12 mouse cellular contexts compared by ENCODE assay signal in genomic region chr1:106201929-106202328, GRCm38 (mm10). TPM values are rescaled to one million over a fixed set of nuclear protein-coding genes. Genes with fewer than 3 reads are reported as not detected.
A peak's percentile ranks its signal among the peaks of the same experiment; 100 is the strongest.
DNase-seq lines count a peak whose midpoint lies in the region; TF ChIP-seq lines count a peak whose summit lies in the region.
"Had no signal": no experiment of that assay in that cellular context is flagged by ENCODE, and none has a peak within 500 bp of the region (broad histone marks: within the 10 kb centered on the region; RNA-seq: fewer than 3 reads in every experiment).

No protein-coding gene starts in this region.

- DNase-seq in heart, adult 11 months, result peak; percentile 89
- no peak for DNase-seq in heart, postnatal 10 days
- DNase-seq in layer of hippocampus, adult 11-12 months (ENCODE audit: low spot score), result peak; percentile 39
- no peak for DNase-seq in layer of hippocampus, postnatal 25 days (ENCODE audit: extremely low spot score in 1 of 2, low spot score in 1 of 2)
- DNase-seq in brain, embryonic 14.5 days (ENCODE audit: low read depth), result peak; percentile 84
- DNase-seq in layer of hippocampus, adult 9-11 months, result peak; percentile 40
- no peak for DNase-seq in natural killer cell, adult 2 months (ENCODE audit: low spot score in 2 of 2)
- no peak for DNase-seq in ovary, postnatal 10 days (ENCODE audit: low spot score)
- DNase-seq: cerebellum, adult 9-11 months; embryo, embryonic 11 days; kidney, postnatal 10 days; right cerebral cortex, postnatal 4 days had no signal

- TF ChIP-seq CTCF in brain, embryonic 14.5 days (IDR thresholded peaks at IDR 0.05; ENCODE audit: borderline replicate concordance, extremely low read depth, insufficient read depth, insufficient read length), result no peak

- no peak for TF ChIP-seq POLR2A in brain, embryonic 14.5 days (IDR thresholded peaks at IDR 0.05; ENCODE audit: borderline replicate concordance, extremely low read depth, insufficient read depth, insufficient read length, poor library complexity, severe bottlenecking)

- intact Hi-C loops in heart, postnatal 10 days (cut with DNase I), result loop anchor here (2.0 kb wide), 1 partner anchor 29 kb away; no protein-coding TSS in a partner anchor

RNA-seq across cellular contexts. Expression of gene Phlpp1, which starts 30.4 kb away (rescaled TPM):
- 10 to 100 TPM; 22.4 to 23.5 TPM for total RNA-seq in heart, postnatal 10 days (2021)
- 10 to 100 TPM; 78.6 to 80.8 TPM for total RNA-seq in layer of hippocampus, postnatal 25 days (2021)
- polyA plus RNA-seq in brain, embryonic 14.5 days (2012; rRNA removed), result 22.1 and 27.0 TPM in 2 replicates

Comparison
In these comparisons a context has a peak if more than half of its experiments do, and no peak if none do; other contexts are left out.
1. DNase-seq: peak in heart, adult 11 months (single experiment), layer of hippocampus, adult 11-12 months (single experiment), brain, embryonic 14.5 days (single experiment) and layer of hippocampus, adult 9-11 months (single experiment); none in heart, postnatal 10 days (0 of 2), layer of hippocampus, postnatal 25 days (0 of 2), natural killer cell, adult 2 months (0 of 2) and ovary, postnatal 10 days (single experiment).